Mouse (Mus musculus): Measurements from ENCODE around the gene Inpp1. TPM values are rescaled to one million over a fixed set of nuclear protein-coding genes. Genes with fewer than 3 reads are reported as not detected.

Gene Inpp1
- polyA plus RNA-seq, 1 experiment = 12.7 TPM

- DNase-seq (ENCODE audit: low read depth) = no peak
Measured at GRCm38 (mm10) chr1:52792701-52793100, 24.8 kb downstream of the Inpp1 start.

- no peak for DNase-seq (ENCODE audit: low read depth)
Measured at GRCm38 (mm10) chr1:52787254-52787653, 30.2 kb downstream of the Inpp1 start.

- DNase-seq (ENCODE audit: low read depth) = no peak
Measured at GRCm38 (mm10) chr1:52765176-52766111, 52.0 kb downstream of the Inpp1 start.

GRCm38 (mm10) chr1:52763894-52764809 is 53.3 kb downstream of the Inpp1 start:
- no peak for DNase-seq (ENCODE audit: low read depth)

GRCm38 (mm10) chr1:52758174-52758573 is 59.3 kb downstream of the Inpp1 start:
- no peak for DNase-seq (ENCODE audit: low read depth)

GRCm38 (mm10) chr1:52754331-52754730 is 63.2 kb downstream of the Inpp1 start:
- DNase-seq (ENCODE audit: low read depth) = no peak

- no peak for DNase-seq (ENCODE audit: low read depth)
Measured at GRCm38 (mm10) chr1:52753828-52754227, 63.7 kb downstream of the Inpp1 start.

GRCm38 (mm10) chr1:52752706-52753105 is 64.8 kb downstream of the Inpp1 start:
- DNase-seq (ENCODE audit: low read depth) = no peak

- DNase-seq (ENCODE audit: low read depth) = no peak
Measured at GRCm38 (mm10) chr1:52751634-52752033, 65.9 kb downstream of the Inpp1 start.

- DNase-seq (ENCODE audit: low read depth) = no peak
Measured at GRCm38 (mm10) chr1:52749978-52750377, 67.5 kb downstream of the Inpp1 start.

GRCm38 (mm10) chr1:52748260-52748659 is 69.2 kb downstream of the Inpp1 start:
- DNase-seq (ENCODE audit: low read depth) = no peak

- no peak for DNase-seq (ENCODE audit: low read depth)
Measured at GRCm38 (mm10) chr1:52742567-52742966, 74.9 kb downstream of the Inpp1 start.

Other genes starting within 250 kb of the Inpp1 start
- gene Nemp2, start 187.0 kb downstream of the Inpp1 start, polyA plus RNA-seq (2012; rRNA removed) = 4.0 and 6.4 TPM in 2 replicates
- 14.0 and 20.5 TPM in 2 replicates for gene Mfsd6, start 90.2 kb downstream of the Inpp1 start, polyA plus RNA-seq (2012; rRNA removed)
- gene Hibch, start 27.2 kb upstream of the Inpp1 start, polyA plus RNA-seq (2012; rRNA removed) = 54.0 and 62.4 TPM in 2 replicates
- 6.0 and 6.5 TPM in 2 replicates for gene 1700019D03Rik, start 202.5 kb upstream of the Inpp1 start, polyA plus RNA-seq (2012; rRNA removed)
- 0.12 TPM in 1 of 2 replicates, not detected in the other for gene Mstn, start 244.0 kb upstream of the Inpp1 start, polyA plus RNA-seq (2012; rRNA removed)

Measured in gonadal fat pad, adult 2 months (tissue).